Mouse (Mus musculus) limb, embryonic 10.5 days (tissue): Measurements from ENCODE around the gene Coro7. TPM values are rescaled to one million over a fixed set of nuclear protein-coding genes. Genes with fewer than 3 reads are reported as not detected.

Experiments
- polyA plus RNA-seq: library from polyadenylated mRNA; unstranded; fragments of >200 nt; fragmentation: Nextera tagmentation; extraction: Ambion mirVana; gene quantifications from 2 replicates; pipeline ENCODE4 v1.2.1, GENCODE M21; 2016

Gene Coro7
- polyA plus RNA-seq, 1 experiment from 2014 or later = 22.9 TPM

Other genes starting within 250 kb of the Coro7 start
- 29.4 and 34.3 TPM in 2 replicates for gene Srl, start 138.0 kb downstream of the Coro7 start, polyA plus RNA-seq
- gene Tfap4, start 119.9 kb downstream of the Coro7 start, polyA plus RNA-seq = 41.4 and 48.5 TPM in 2 replicates
- 27.0 and 30.7 TPM in 2 replicates for gene Glis2, start 85.1 kb downstream of the Coro7 start, polyA plus RNA-seq
- gene Pam16, start 54.8 kb downstream of the Coro7 start, polyA plus RNA-seq = 108 and 113 TPM in 2 replicates
- gene Vasn, start 39.8 kb downstream of the Coro7 start, polyA plus RNA-seq = 22.5 and 28.3 TPM in 2 replicates
- gene Dnaja3, start 39.8 kb downstream of the Coro7 start, polyA plus RNA-seq = 64.1 and 70.2 TPM in 2 replicates
- gene Nmral1, start 39.6 kb upstream of the Coro7 start, polyA plus RNA-seq = 264 and 277 TPM in 2 replicates
- 93.7 and 101 TPM in 2 replicates for gene Hmox2, start 46.6 kb upstream of the Coro7 start, polyA plus RNA-seq
- 112 TPM in 2 replicates for gene Cdip1, start 110.5 kb upstream of the Coro7 start, polyA plus RNA-seq
- gene 4930562C15Rik, start 155.6 kb upstream of the Coro7 start, polyA plus RNA-seq = 0.40 and 0.71 TPM in 2 replicates
- 43.6 and 43.8 TPM in 2 replicates for gene Ubald1, start 200.5 kb upstream of the Coro7 start, polyA plus RNA-seq
- 68.0 and 84.5 TPM in 2 replicates for gene Mgrn1, start 206.5 kb upstream of the Coro7 start, polyA plus RNA-seq